Mouse (Mus musculus) lung, embryonic 14.5 days (tissue): Measurements from ENCODE around the gene St5. TPM values are rescaled to one million over a fixed set of nuclear protein-coding genes. Genes with fewer than 3 reads are reported as not detected.
A peak's percentile ranks its signal among the peaks of the same experiment; 100 is the strongest.

Experiments used
- ATAC-seq: fragments of 200-750 bp; cut with Nextera tagmentation; 2 replicates; pipeline ENCODE4 v1.8.0; 2017; ENCODE audit warnings: mild to moderate bottlenecking, moderate TSS enrichment, moderate library complexity; ENCODE audit not compliant: insufficient read depth
- DNase-seq: peaks from one replicate; pipeline ENCODE4 v3.0.0-alpha.2; 2015
- H3K27ac ChIP-seq: fragments of 300-500 bp; sonication (generic); 2 replicates; pipeline ENCODE4 v1.5.1; 2014; ENCODE audit warnings: low read depth, mild to moderate bottlenecking, moderate library complexity
- H3K27me3 ChIP-seq: fragments of 300-500 bp; sonication (generic); 2 replicates; pipeline ENCODE4 v1.6.1; 2014; ENCODE audit warnings: low read length, control low read depth; ENCODE audit not compliant: insufficient read depth
- H3K36me3 ChIP-seq: fragments of 300-500 bp; sonication (generic); 2 replicates; pipeline ENCODE4 v1.6.1; 2014; ENCODE audit warnings: control low read depth; ENCODE audit not compliant: insufficient read depth
- H3K4me1 ChIP-seq: fragments of 300-500 bp; sonication (generic); 2 replicates; pipeline ENCODE4 v1.6.1; 2014; ENCODE audit warnings: antibody characterized with exemption, control low read depth; ENCODE audit not compliant: insufficient read depth
- H3K4me2 ChIP-seq: fragments of 300-500 bp; sonication (generic); 2 replicates; pipeline ENCODE4 v1.6.1; 2014; ENCODE audit warnings: mild to moderate bottlenecking
- H3K4me3 ChIP-seq: fragments of 300-500 bp; sonication (generic); 2 replicates; pipeline ENCODE4 v1.5.1; 2014; ENCODE audit warnings: low read depth, low read length
- H3K9ac ChIP-seq: fragments of 300-500 bp; sonication (generic); 2 replicates; pipeline ENCODE4 v1.6.1; 2014
- H3K9me3 ChIP-seq: fragments of 300-500 bp; sonication (generic); 2 replicates; pipeline ENCODE4 v1.6.1; 2016; ENCODE audit warnings: low read depth, low read length, control low read depth
- CTCF ChIP-seq: IDR thresholded peaks from 2 replicates; pipeline ENCODE4 v1.5.1; 2016; ENCODE audit warnings: antibody characterized with exemption, low read depth
- WGBS: fragments of 180-500 bp; shearing (Covaris S2); extraction: QIAGEN DNeasy Blood & Tissue Kit; methylation state at CpG from one replicate; pipeline ENCODE4 v1.1.7; 2014; 5-methylcytosine and 5-hydroxymethylcytosine counted together
- polyA plus RNA-seq: library from polyadenylated mRNA; unstranded; fragments of >200 nt; fragmentation: Nextera tagmentation; extraction: Ambion mirVana; gene quantifications from 2 replicates; pipeline ENCODE4 v1.2.1, GENCODE M21; 2014

St5 gene
- polyA plus RNA-seq, 1 experiment from 2014 or later = 68.6 TPM

GRCm38 (mm10) chr7:109713434-109713982 is 10.1 kb upstream of the St5 start:
- Histone ChIP-seq H3K9ac (no peak overlapping the region), H3K4me3 (no peak overlapping the region), H3K27ac (no peak overlapping the region), H3K9me3 (no peaks in the 10 kb centered on the region), H3K36me3 (peaks cover 18% of the 10 kb centered on the region; the same call in 1 of the 2 replicates), H3K4me1 (no peaks in the 10 kb centered on the region), H3K27me3 (no peaks in the 10 kb centered on the region), H3K4me2 (no peak overlapping the region)
- DNase-seq (no peak), ATAC-seq (no peak)
- no peak for TF ChIP-seq CTCF
- 91% methylated on average over 2 of the region's 2 CpGs for WGBS

DNA sequence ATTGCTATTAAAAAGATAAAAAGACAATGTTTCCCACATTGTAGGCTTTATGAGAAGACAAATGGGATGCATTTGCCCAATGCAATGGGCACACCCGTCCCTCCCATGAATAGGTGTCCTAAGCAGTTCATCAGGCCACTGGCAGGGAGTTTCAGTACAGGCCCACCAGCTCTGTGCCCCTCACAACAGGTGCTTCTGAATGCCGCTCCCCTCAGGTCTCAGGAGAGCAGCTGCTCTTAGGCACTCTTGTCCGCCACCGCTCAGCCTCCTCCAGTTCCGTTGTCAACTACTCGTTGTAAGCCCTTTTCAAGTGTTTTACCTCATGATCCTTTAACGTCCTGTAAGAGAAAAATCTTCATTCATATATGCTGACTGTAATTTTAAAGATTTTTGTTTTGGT is 8.8 kb upstream of the St5 start:
- Histone ChIP-seq H3K36me3 (peaks cover 18% of the 10 kb centered on the region; the same call in 1 of the 2 replicates), H3K4me1 (no peaks in the 10 kb centered on the region), H3K9ac (no peak overlapping the region), H3K9me3 (no peaks in the 10 kb centered on the region), H3K4me3 (no peak overlapping the region), H3K27me3 (no peaks in the 10 kb centered on the region), H3K27ac (no peak overlapping the region), H3K4me2 (no peak overlapping the region)
- WGBS = 84% methylated on average over 7 of the region's 7 CpGs
- no peak for ATAC-seq
- DNase-seq = no peak
- TF ChIP-seq CTCF = no peak

GRCm38 (mm10) chr7:109710069-109710468 is 6.7 kb upstream of the St5 start:
- DNase-seq (no peak), ATAC-seq (no peak)
- Histone ChIP-seq H3K4me1 (0 out of 2 replicates have a peak, but pooled peaks cover 2% of the 10 kb centered on the region), H3K9me3 (no peaks in the 10 kb centered on the region), H3K27ac (no peak overlapping the region), H3K4me3 (no peak overlapping the region), H3K36me3 (peaks cover 18% of the 10 kb centered on the region; the same call in 1 of the 2 replicates), H3K27me3 (no peaks in the 10 kb centered on the region), H3K9ac (no peak overlapping the region), H3K4me2 (no peak overlapping the region)
- 41% methylated on average over 1 of the region's 1 CpGs for WGBS
- no peak for TF ChIP-seq CTCF

DNA sequence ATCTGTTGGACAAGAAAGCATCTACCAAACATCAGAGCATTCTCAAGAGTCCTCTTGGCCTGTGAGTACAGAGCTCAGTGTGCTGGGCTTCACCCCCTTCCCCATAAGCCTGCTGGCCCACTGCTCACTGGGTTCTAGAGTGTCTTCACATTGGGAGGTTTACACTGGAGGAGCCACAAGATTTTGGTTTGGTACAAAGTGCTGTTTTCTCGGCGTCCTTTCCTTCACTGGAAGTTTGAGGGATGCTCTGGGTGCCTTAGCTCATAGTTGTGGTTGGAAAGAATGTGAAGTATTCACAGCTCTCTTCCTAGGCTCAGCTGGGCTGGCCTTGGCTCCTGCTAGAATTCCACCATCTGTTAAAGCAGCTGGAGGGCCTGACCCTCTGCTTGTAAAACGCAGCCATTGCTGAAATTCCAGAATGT is 5.6 kb upstream of the St5 start:
- Histone ChIP-seq H3K4me1 (peaks cover 11% of the 10 kb centered on the region; the same call in 1 of the 2 replicates), H3K27me3 (no peaks in the 10 kb centered on the region), H3K27ac (peak overlapping the region; percentile 61; the same call in 1 of the 2 replicates), H3K4me3 (no peak overlapping the region), H3K4me2 (no peak overlapping the region), H3K36me3 (peaks cover 18% of the 10 kb centered on the region; the same call in 1 of the 2 replicates), H3K9ac (no peak overlapping the region), H3K9me3 (no peaks in the 10 kb centered on the region)
- DNase-seq (peak; percentile 85), ATAC-seq (peak; percentile 86)
- TF ChIP-seq CTCF = no peak
- 21% methylated on average over 3 of the region's 3 CpGs for WGBS

DNA sequence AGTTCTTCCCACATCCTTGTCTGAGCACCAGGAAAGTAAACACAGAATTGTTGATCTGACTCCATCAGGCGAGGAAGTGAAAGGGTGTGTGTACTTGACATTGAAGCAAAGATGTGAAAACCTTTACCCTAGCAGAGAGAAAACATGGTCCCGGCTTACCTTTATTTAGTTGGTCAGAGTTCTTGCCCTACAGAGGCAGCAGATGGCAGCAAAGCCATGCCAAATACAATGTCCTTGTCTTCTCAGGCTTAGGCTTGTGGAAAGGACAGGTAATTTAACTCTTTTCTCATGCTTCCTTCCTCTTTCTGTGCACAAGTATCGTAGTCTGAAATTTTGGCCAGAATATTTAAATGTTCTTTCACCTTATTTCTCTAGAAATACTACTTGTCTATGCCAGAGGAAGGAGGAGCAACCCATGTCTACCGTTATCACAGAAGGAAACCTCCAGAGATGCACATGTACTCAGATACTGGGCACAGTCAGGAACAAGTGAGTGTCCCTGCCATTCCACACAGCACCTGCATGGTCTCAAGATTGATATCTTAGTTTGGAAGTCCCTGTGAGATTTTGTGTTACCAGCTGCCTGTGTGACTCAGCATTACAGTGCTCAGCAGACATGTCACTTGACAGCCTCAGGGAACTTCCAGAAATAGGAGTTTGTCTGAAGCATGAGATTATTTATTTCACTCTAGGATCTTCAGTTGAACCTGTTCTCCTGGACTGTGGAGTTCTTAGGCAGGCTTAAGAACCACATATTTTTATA is 3.8 kb upstream of the St5 start:
- no peak overlapping the region for H3K27ac ChIP-seq
- no peak overlapping the region for H3K4me3 ChIP-seq
- H3K4me2 ChIP-seq = no peak overlapping the region
- H3K4me1 ChIP-seq = peaks cover 16% of the 10 kb centered on the region; the same call in 1 of the 2 replicates
- TF ChIP-seq CTCF = peak; percentile 79
- ATAC-seq = no peak
- H3K9me3 ChIP-seq = no peaks in the 10 kb centered on the region
- WGBS = 40% methylated on average over 4 of the region's 4 CpGs
- peak; percentile 86 for DNase-seq
- H3K9ac ChIP-seq = no peak overlapping the region
- H3K36me3 ChIP-seq = peaks cover 13% of the 10 kb centered on the region; the same call in 1 of the 2 replicates
- H3K27me3 ChIP-seq = no peaks in the 10 kb centered on the region

- Histone ChIP-seq H3K4me1 (peaks cover 16% of the 10 kb centered on the region; the same call in 1 of the 2 replicates), H3K27ac (peak overlapping the region; percentile 87; the same call in 1 of the 2 replicates), H3K27me3 (no peaks in the 10 kb centered on the region), H3K4me2 (peak overlapping the region; percentile 82), H3K9ac (peak overlapping the region; percentile 60), H3K36me3 (no peaks in the 10 kb centered on the region), H3K4me3 (peak overlapping the region; percentile 70), H3K9me3 (no peaks in the 10 kb centered on the region)
- no peak for TF ChIP-seq CTCF
- ATAC-seq = no peak
- WGBS = 38% methylated on average over 3 of the region's 3 CpGs
- DNase-seq = peak; percentile 15
Measured at GRCm38 (mm10) chr7:109704461-109704860, 1.1 kb upstream of the St5 start.

DNA sequence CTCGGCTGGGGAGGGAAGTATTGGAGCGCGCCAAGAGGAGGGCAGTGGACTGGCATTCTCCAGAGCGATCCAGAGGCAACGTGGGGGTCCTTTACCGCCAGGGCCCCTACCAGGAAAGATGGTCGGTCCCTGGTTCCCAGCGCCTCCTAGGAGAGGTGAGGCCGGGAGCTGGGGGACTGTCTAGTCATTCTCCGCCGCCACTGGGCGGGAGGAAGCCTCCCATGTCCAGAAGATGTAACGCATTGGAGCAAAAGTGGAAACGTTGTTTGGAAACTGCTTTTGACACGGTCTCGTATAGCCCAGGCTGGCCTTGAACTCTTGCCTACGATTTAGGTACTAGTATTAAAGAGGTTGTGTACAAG is 592 bp upstream of the St5 start:
- DNase-seq (no peak), ATAC-seq (no peak)
- Histone ChIP-seq H3K36me3 (no peaks in the 10 kb centered on the region), H3K9ac (peak overlapping the region; percentile 60), H3K9me3 (no peaks in the 10 kb centered on the region), H3K4me2 (peak overlapping the region; percentile 82), H3K27me3 (no peaks in the 10 kb centered on the region), H3K4me1 (peaks cover 16% of the 10 kb centered on the region; the same call in 1 of the 2 replicates), H3K27ac (peak overlapping the region; percentile 87), H3K4me3 (peak overlapping the region; percentile 70)
- 2% methylated on average over 17 of the region's 17 CpGs for WGBS
- TF ChIP-seq CTCF = peak; percentile 40
